Mouse (Mus musculus) neural tube, embryonic 15.5 days (tissue): ENCODE measurements around the gene Lmo2. TPM values are rescaled to one million over a fixed set of nuclear protein-coding genes. Genes with fewer than 3 reads are reported as not detected.

ENCODE experiments used
- ATAC-seq: fragments of 200-750 bp; cut with Nextera tagmentation; 2 replicates; pipeline ENCODE4 v1.8.0; 2017; ENCODE audit warnings: mild to moderate bottlenecking, moderate TSS enrichment, moderate library complexity; ENCODE audit not compliant: low FRiP score
- H3K27ac ChIP-seq: fragments of 300-500 bp; sonication (generic); replicated peaks from 2 replicates; pipeline ENCODE4 v1.5.1; 2015; ENCODE audit warnings: mild to moderate bottlenecking, inconsistent platforms
- H3K27me3 ChIP-seq: fragments of 300-500 bp; sonication (generic); replicated peaks from 2 replicates; pipeline ENCODE4 v1.6.1; 2015; ENCODE audit warnings: inconsistent platforms
- H3K36me3 ChIP-seq: fragments of 300-500 bp; sonication (generic); 2 replicates; pipeline ENCODE4 v1.6.1; 2015; ENCODE audit warnings: inconsistent platforms
- H3K4me1 ChIP-seq: fragments of 300-500 bp; sonication (generic); 2 replicates; pipeline ENCODE4 v1.6.1; 2015; ENCODE audit warnings: inconsistent platforms
- H3K4me2 ChIP-seq: fragments of 300-500 bp; sonication (generic); 2 replicates; pipeline ENCODE4 v1.6.1; 2015; ENCODE audit warnings: inconsistent platforms, mild to moderate bottlenecking, moderate library complexity
- H3K4me3 ChIP-seq: fragments of 300-500 bp; sonication (generic); replicated peaks from 2 replicates; pipeline ENCODE4 v1.5.1; 2015; ENCODE audit warnings: mild to moderate bottlenecking, inconsistent platforms
- H3K9ac ChIP-seq: fragments of 300-500 bp; sonication (generic); replicated peaks from 2 replicates; pipeline ENCODE4 v1.6.1; 2015; ENCODE audit warnings: mild to moderate bottlenecking, inconsistent platforms
- H3K9me3 ChIP-seq: fragments of 300-500 bp; sonication (generic); replicated peaks from 2 replicates; pipeline ENCODE4 v1.6.1; 2016; ENCODE audit warnings: inconsistent platforms
- WGBS: fragments of 180-500 bp; shearing (Covaris S2); methylation state at CpG from one replicate; pipeline ENCODE4 v1.1.7; 2015; ENCODE audit warnings: mixed read lengths; 5-methylcytosine and 5-hydroxymethylcytosine counted together
- polyA plus RNA-seq: library from polyadenylated mRNA; unstranded; fragments of >200 nt; fragmentation: Nextera tagmentation; extraction: Ambion mirVana; gene quantifications from 2 replicates; pipeline ENCODE4 v1.2.1, GENCODE M21; 2015

The Lmo2 gene
- polyA plus RNA-seq, 1 experiment from 2014 or later = 55.4 TPM

- Histone ChIP-seq H3K27ac (peak within 1 kb of the TSS; percentile 80), H3K4me3 (peak within 1 kb of the TSS; percentile 82), H3K9ac (peak within 1 kb of the TSS; percentile 77), H3K4me2 (peak within 1 kb of the TSS; percentile 86), H3K27me3 (no peaks in the 10 kb centered on the region), H3K4me1 (peaks cover 28% of the 10 kb centered on the region), H3K9me3 (no peaks in the 10 kb centered on the region), H3K36me3 (peaks cover 4% of the 10 kb centered on the region)
- ATAC-seq = peak; percentile 96
- under 1% methylated on average over 37 of the region's 44 CpGs for WGBS
Observed at GRCm38 (mm10) chr2:104027458-104028138, 69.8 kb downstream of the Lmo2 start, which contains the start of gene Fbxo3. TSS of gene Fbxo3 (plus strand) at chr2:104027721.

- ATAC-seq = peak; percentile 77
- 2% methylated on average over 31 of the region's 32 CpGs for WGBS
Observed at GRCm38 (mm10) chr2:104028139-104028723, 70.4 kb downstream of the Lmo2 start, which contains the start of gene 4931422A03Rik. TSS of gene 4931422A03Rik (minus strand) at chr2:104028361.

GRCm38 (mm10) chr2:104029074-104029473 is 71.3 kb downstream of the Lmo2 start:
- Histone ChIP-seq H3K4me1 (peaks cover 28% of the 10 kb centered on the region), H3K9ac (peak overlapping the region; percentile 77; the same call in 1 of the 2 replicates)
- ATAC-seq = no peak

More at GRCm38 (mm10) chr2:104028139-104028723, 70.4 kb downstream of the Lmo2 start, which contains the start of gene 4931422A03Rik:
- Histone ChIP-seq H3K4me2 (peak within 1 kb of the TSS; percentile 86), H3K27ac (peak within 1 kb of the TSS; percentile 80), H3K4me3 (peak within 1 kb of the TSS; percentile 82), H3K9me3 (no peaks in the 10 kb centered on the region), H3K27me3 (no peaks in the 10 kb centered on the region), H3K4me1 (peaks cover 28% of the 10 kb centered on the region), H3K36me3 (peaks cover 4% of the 10 kb centered on the region), H3K9ac (peak within 1 kb of the TSS; percentile 77)

GRCm38 (mm10) chr2:104030381-104030780 is 72.6 kb downstream of the Lmo2 start:
- no peak overlapping the region for H3K4me2 ChIP-seq
- no peak overlapping the region for H3K4me3 ChIP-seq
- H3K27ac ChIP-seq = no peak overlapping the region
- ATAC-seq = no peak
- peaks cover 12% of the 10 kb centered on the region for H3K36me3 ChIP-seq
- no peak overlapping the region for H3K9ac ChIP-seq
- no peaks in the 10 kb centered on the region for H3K27me3 ChIP-seq
- WGBS = 85% methylated on average over 3 of the region's 3 CpGs
- no peaks in the 10 kb centered on the region for H3K9me3 ChIP-seq
- peaks cover 28% of the 10 kb centered on the region for H3K4me1 ChIP-seq

More at GRCm38 (mm10) chr2:104029074-104029473, 71.3 kb downstream of the Lmo2 start:
- Histone ChIP-seq H3K4me2 (peak overlapping the region; percentile 86), H3K27ac (no peak overlapping the region), H3K27me3 (no peaks in the 10 kb centered on the region), H3K36me3 (peaks cover 9% of the 10 kb centered on the region), H3K4me3 (peak overlapping the region; percentile 82), H3K9me3 (no peaks in the 10 kb centered on the region)
- 79% methylated on average over 2 of the region's 2 CpGs for WGBS

Other genes with a start within 250 kb of the Lmo2 start
- 18.5 and 23.1 TPM in 2 replicates for gene Nat10, start 196.7 kb upstream of the Lmo2 start, polyA plus RNA-seq
- 304 and 308 TPM in 2 replicates for gene Caprin1, start 160.3 kb upstream of the Lmo2 start, polyA plus RNA-seq
- 70.0 and 70.9 TPM in 2 replicates for gene Fbxo3, start 69.7 kb downstream of the Lmo2 start, polyA plus RNA-seq
- gene 4931422A03Rik, start 70.4 kb downstream of the Lmo2 start, polyA plus RNA-seq = 2.5 and 3.1 TPM in 2 replicates
- gene Gm10912, start 107.8 kb downstream of the Lmo2 start, polyA plus RNA-seq = not detected in 2 replicates
- not detected in 2 replicates for gene Gm10799, start 110.6 kb downstream of the Lmo2 start, polyA plus RNA-seq
- 3.8 and 4.2 TPM in 2 replicates for gene Cd59b, start 111.9 kb downstream of the Lmo2 start, polyA plus RNA-seq
- 16.7 and 19.3 TPM in 2 replicates for gene Cd59a, start 137.8 kb downstream of the Lmo2 start, polyA plus RNA-seq
- gene A930018P22Rik, start 164.8 kb downstream of the Lmo2 start, polyA plus RNA-seq = not detected in 2 replicates